Mouse (Mus musculus) heart, embryonic 14.5 days (tissue): ENCODE data around the gene Gm765. TPM values are rescaled to one million over a fixed set of nuclear protein-coding genes. Genes with fewer than 3 reads are reported as not detected.

Source experiments
- ATAC-seq: fragments of 200-750 bp; cut with Nextera tagmentation; 2 replicates; pipeline ENCODE4 v1.8.0; 2017; ENCODE audit warnings: low read depth, moderate TSS enrichment; ENCODE audit not compliant: insufficient number of reproducible peaks, insufficient read depth, low FRiP score
- H3K27ac ChIP-seq, 2 experiments: fragments of 200-500 bp in 1 of 2; fragments of 300-500 bp in 1 of 2; sonication (generic) in 1 of 2; replicated peaks in 1 of 2; 2 replicates each; pipeline ENCODE4 v1.5.1; 2012 to 2014; ENCODE audit warnings: low read depth in 2 of 2, low read length in 2 of 2, control low read depth in 1 of 2, mild to moderate bottlenecking in 1 of 2, mixed read lengths in 1 of 2; ENCODE audit not compliant: control insufficient read depth in 1 of 2, insufficient read depth in 1 of 2
- H3K27me3 ChIP-seq: fragments of 300-500 bp; sonication (generic); 2 replicates; pipeline ENCODE4 v1.6.1; 2014; ENCODE audit warnings: mild to moderate bottlenecking, low read length, control low read depth; ENCODE audit not compliant: control insufficient read depth, insufficient read depth
- H3K36me3 ChIP-seq: fragments of 300-500 bp; sonication (generic); 2 replicates; pipeline ENCODE4 v1.6.1; 2014; ENCODE audit warnings: mild to moderate bottlenecking, control low read depth, low read length, mixed read lengths; ENCODE audit not compliant: control insufficient read depth, insufficient read depth
- H3K4me1 ChIP-seq, 2 experiments: fragments of 200-500 bp in 1 of 2; fragments of 300-500 bp in 1 of 2; sonication (generic) in 1 of 2; 2 replicates each; pipeline ENCODE4 v1.6.1; 2012 to 2014; ENCODE audit warnings: low read length in 2 of 2, control low read depth in 1 of 2, mixed read lengths in 1 of 2; ENCODE audit not compliant: control insufficient read depth in 2 of 2, insufficient read depth in 2 of 2
- H3K4me2 ChIP-seq: fragments of 300-500 bp; sonication (generic); 2 replicates; pipeline ENCODE4 v1.6.1; 2014; ENCODE audit warnings: mild to moderate bottlenecking, low read length
- H3K4me3 ChIP-seq, 2 experiments: fragments of 200-500 bp in 1 of 2; fragments of 300-500 bp in 1 of 2; sonication (generic) in 1 of 2; 2 replicates each; pipeline ENCODE4 v1.5.1; 2012 to 2014; ENCODE audit warnings: low read length in 2 of 2, mild to moderate bottlenecking in 2 of 2, control low read depth in 1 of 2, low read depth in 1 of 2, moderate library complexity in 1 of 2; ENCODE audit not compliant: control insufficient read depth in 1 of 2, insufficient read depth in 1 of 2
- H3K9ac ChIP-seq: fragments of 300-500 bp; sonication (generic); 2 replicates; pipeline ENCODE4 v1.6.1; 2014; ENCODE audit warnings: mild to moderate bottlenecking, low read length
- H3K9me3 ChIP-seq: fragments of 300-500 bp; sonication (generic); 2 replicates; pipeline ENCODE4 v1.6.1; 2016; ENCODE audit warnings: low read length, control low read depth; ENCODE audit not compliant: control insufficient read depth
- WGBS: fragments of 180-500 bp; shearing (Covaris S2); extraction: QIAGEN DNeasy Blood & Tissue Kit; methylation state at CpG from one replicate; pipeline ENCODE4 v1.1.7; 2014; 5-methylcytosine and 5-hydroxymethylcytosine counted together
- polyA plus RNA-seq: library from polyadenylated mRNA; unstranded; fragments of >200 nt; fragmentation: Nextera tagmentation; extraction: Ambion mirVana; gene quantifications from 2 replicates; pipeline ENCODE4 v1.2.1, GENCODE M21; 2014

The Gm765 gene
- polyA plus RNA-seq, 1 experiment from 2014 or later, result not detected

DNA sequence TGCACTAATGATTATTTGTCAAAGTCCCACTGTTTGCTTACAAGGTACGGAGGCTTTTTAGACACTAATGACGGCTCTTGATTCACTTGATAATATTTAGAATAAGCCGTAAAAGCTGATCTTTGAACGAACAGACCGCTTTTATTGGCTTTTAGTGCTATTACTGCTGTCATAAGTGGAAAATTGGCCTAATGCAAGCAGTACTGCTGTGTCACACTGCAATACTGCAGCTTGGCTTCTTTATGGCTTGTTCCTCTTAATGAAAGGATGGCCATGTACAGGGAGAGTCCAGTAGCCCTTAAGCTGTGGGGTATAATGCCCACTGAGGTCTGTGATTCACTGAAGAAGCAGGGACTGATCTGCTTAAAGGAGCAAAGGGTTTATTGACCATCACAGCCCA, 30.9 kb downstream of the Gm765 start:
- H3K9ac ChIP-seq, result no peak overlapping the region
- no peaks in the 10 kb centered on the region for H3K36me3 ChIP-seq
- no peak overlapping the region for H3K27ac ChIP-seq
- H3K9me3 ChIP-seq, result no peaks in the 10 kb centered on the region
- no peak overlapping the region for H3K4me3 ChIP-seq
- 86% methylated on average over 5 of the region's 5 CpGs for WGBS
- no peaks in the 10 kb centered on the region for H3K27me3 ChIP-seq
- no peak for ATAC-seq
- no peaks in the 10 kb centered on the region for H3K4me1 ChIP-seq
- no peak overlapping the region for H3K4me2 ChIP-seq

DNA sequence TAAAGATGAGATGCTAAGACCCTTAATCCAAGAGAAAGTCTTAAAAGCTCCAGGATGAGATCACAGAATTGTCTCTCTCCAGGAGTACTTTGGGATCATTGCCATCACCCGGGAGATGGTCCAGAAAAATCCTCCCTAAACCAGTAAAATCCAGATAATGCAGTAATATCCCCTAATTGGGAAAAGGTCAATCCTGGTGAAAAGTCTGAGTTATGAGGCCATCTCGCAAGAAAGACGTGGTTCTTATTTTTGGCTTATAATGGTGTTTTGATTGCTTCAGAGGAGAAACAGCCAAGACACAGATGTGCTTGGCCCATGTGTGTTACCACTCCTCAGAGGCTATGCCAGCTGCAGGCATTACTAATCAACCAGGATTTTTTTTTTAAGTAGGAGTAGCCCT, 34.9 kb downstream of the Gm765 start:
- no peaks in the 10 kb centered on the region for H3K9me3 ChIP-seq
- no peak overlapping the region for H3K4me3 ChIP-seq
- WGBS, result 68% methylated on average over 3 of the region's 3 CpGs
- H3K27ac ChIP-seq, result no peak overlapping the region
- H3K4me2 ChIP-seq, result no peak overlapping the region
- no peak overlapping the region for H3K9ac ChIP-seq
- no peak for ATAC-seq
- H3K36me3 ChIP-seq, result no peaks in the 10 kb centered on the region
- H3K4me1 ChIP-seq, result no peaks in the 10 kb centered on the region
- no peaks in the 10 kb centered on the region for H3K27me3 ChIP-seq

DNA sequence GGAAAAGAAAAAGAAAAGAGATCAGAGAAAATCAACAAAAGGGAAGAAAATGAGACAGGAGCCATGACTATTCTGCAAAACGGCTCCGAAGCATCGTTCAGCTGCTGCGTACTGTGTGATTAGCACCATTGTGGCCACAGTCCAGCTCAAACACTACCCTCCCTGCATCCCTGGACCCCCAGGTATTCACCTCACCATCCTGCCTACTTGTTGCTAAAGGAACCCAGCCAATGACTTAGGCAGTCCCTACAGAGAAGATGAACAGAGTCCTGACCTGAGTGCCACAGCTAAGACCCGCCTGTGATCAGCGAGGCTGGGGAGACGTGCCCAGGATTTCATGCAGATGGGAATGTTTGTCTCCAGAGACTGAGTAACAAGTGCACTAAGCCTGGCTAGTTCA, 35.4 kb downstream of the Gm765 start:
- Histone ChIP-seq H3K27ac (no peak overlapping the region), H3K27me3 (no peaks in the 10 kb centered on the region)

DNA sequence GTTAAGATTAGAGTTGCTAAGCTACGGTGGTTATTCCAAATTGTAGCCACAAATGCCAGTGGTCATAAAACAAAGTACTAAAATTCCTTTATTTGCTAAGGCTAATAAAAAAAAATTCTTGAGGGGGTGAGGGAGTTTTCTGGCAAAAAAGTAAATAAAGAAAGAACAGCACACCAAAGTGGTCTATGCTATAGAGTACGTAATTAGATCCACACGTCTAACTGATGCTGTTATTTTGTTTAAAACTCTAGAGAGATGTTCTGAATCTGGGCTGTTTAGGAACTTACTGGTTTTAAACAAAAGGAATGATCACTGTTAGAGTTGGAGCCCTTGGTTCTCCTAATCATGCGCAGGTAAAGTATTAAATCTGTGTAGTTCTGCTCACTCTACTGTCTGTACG, 50.5 kb downstream of the Gm765 start:
- no peaks in the 10 kb centered on the region for H3K4me1 ChIP-seq
- H3K4me2 ChIP-seq, result no peak overlapping the region
- no peaks in the 10 kb centered on the region for H3K27me3 ChIP-seq
- no peak overlapping the region for H3K27ac ChIP-seq
- ATAC-seq, result no peak
- H3K9me3 ChIP-seq, result no peaks in the 10 kb centered on the region
- H3K9ac ChIP-seq, result no peak overlapping the region
- WGBS, result 83% methylated on average over 5 of the region's 5 CpGs
- H3K36me3 ChIP-seq, result no peaks in the 10 kb centered on the region
- H3K4me3 ChIP-seq, result no peak overlapping the region

More for the DNA sequence above, 35.4 kb downstream of the Gm765 start:
- no peaks in the 10 kb centered on the region for H3K4me1 ChIP-seq
- no peak overlapping the region for H3K4me3 ChIP-seq
- WGBS, result 81% methylated on average over 7 of the region's 7 CpGs
- H3K4me2 ChIP-seq, result no peak overlapping the region
- H3K9me3 ChIP-seq, result no peaks in the 10 kb centered on the region
- no peak overlapping the region for H3K9ac ChIP-seq
- no peak for ATAC-seq
- no peaks in the 10 kb centered on the region for H3K36me3 ChIP-seq

DNA sequence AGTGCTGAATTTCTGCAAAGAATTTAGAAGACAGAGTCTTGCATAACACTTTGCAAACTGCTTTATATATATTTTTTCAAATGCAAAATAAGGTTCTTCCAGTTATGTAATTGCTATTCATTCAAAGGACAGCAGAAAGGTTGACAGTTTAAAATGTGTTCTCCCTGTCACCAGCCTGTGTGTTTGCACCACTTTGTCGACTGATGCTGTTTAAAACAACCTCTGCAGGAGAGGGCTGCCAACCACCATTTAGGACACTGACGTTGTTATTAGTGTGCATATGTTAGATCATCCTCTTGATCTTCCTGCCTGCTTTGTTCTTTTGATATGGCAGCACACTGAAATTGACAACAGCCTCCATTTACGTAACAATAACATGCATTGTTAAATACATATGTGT, 54.2 kb downstream of the Gm765 start:
- Histone ChIP-seq H3K9me3 (no peaks in the 10 kb centered on the region), H3K9ac (no peak overlapping the region), H3K27ac (no peak overlapping the region), H3K27me3 (no peaks in the 10 kb centered on the region), H3K4me1 (no peaks in the 10 kb centered on the region), H3K4me3 (no peak overlapping the region), H3K36me3 (no peaks in the 10 kb centered on the region), H3K4me2 (no peak overlapping the region)
- WGBS, result 53% methylated on average over 3 of the region's 3 CpGs
- ATAC-seq, result no peak

DNA sequence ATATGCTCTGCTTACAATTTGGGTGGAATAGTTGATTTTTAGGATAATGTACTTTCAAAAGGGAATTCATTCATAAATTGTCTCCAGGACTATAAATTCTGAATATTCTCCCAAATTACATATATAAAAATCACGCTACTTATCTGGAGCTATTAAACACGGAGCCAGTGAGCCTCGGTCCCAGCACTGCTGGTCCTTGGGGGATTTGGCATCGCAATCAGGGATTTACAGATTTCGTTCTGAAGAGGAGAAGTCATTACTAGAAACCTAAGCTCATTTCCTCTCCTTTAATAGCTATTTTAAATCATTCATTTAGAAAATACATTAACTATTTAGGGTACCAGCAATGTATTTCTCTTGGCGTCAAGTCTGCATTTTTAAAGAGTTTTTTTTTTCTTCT, 55.0 kb downstream of the Gm765 start:
- Histone ChIP-seq H3K4me2 (no peak overlapping the region), H3K9me3 (no peaks in the 10 kb centered on the region), H3K27me3 (no peaks in the 10 kb centered on the region), H3K4me3 (no peak overlapping the region), H3K4me1 (no peaks in the 10 kb centered on the region), H3K9ac (no peak overlapping the region), H3K27ac (no peak overlapping the region), H3K36me3 (no peaks in the 10 kb centered on the region)
- ATAC-seq, result no peak
- 77% methylated on average over 6 of the region's 6 CpGs for WGBS

DNA sequence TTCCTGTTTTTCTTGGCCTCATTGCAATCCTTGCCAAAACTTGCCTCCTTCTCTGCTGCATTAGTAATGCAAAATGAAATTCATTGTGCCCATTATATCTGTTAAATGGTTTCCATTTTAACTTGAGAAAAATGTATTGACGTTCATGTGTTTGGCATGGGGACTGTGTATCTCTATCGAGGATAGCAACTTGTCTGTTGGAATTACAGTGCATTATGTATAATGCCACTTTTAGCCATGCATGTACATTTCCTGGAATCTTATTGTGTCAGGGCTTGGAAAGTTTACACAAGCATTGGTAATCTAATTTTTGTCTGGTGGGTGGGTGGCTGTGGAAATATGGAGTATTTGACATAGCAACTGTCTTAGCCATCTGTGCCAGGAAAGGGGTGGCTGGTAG, 57.4 kb downstream of the Gm765 start:
- Histone ChIP-seq H3K9me3 (no peaks in the 10 kb centered on the region), H3K9ac (no peak overlapping the region), H3K4me1 (no peaks in the 10 kb centered on the region), H3K27ac (no peak overlapping the region), H3K4me3 (no peak overlapping the region), H3K36me3 (no peaks in the 10 kb centered on the region), H3K4me2 (no peak overlapping the region), H3K27me3 (no peaks in the 10 kb centered on the region)
- no peak for ATAC-seq
- WGBS, result 71% methylated on average over 2 of the region's 2 CpGs

DNA sequence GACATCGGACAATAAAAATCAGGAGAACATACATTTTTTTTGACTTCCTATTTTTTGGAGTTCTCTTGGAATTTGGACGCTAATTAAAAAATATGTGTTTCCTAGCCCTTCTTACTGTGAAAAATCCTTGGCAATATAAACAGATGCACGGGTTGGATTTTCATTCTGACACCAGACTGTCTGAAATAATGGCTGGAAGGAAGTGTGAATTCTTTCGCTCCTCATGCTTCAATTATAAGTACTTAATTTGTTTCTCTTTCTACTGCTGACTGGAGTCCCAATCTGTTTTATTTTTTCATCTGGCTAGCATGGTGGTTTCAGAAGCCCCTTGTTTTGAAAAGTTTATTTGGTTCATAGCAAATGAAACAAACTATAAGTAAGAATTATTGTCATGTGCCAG, 59.8 kb downstream of the Gm765 start:
- WGBS, result 83% methylated on average over 4 of the region's 4 CpGs
- no peak overlapping the region for H3K27ac ChIP-seq
- no peaks in the 10 kb centered on the region for H3K9me3 ChIP-seq
- no peak overlapping the region for H3K4me3 ChIP-seq
- no peak overlapping the region for H3K4me2 ChIP-seq
- H3K4me1 ChIP-seq, result no peaks in the 10 kb centered on the region
- ATAC-seq, result no peak
- no peaks in the 10 kb centered on the region for H3K27me3 ChIP-seq
- no peak overlapping the region for H3K9ac ChIP-seq
- no peaks in the 10 kb centered on the region for H3K36me3 ChIP-seq
